Mouse (Mus musculus): Measurements from ENCODE around the gene D330020A13Rik. TPM values are rescaled to one million over a fixed set of nuclear protein-coding genes. Genes with fewer than 3 reads are reported as not detected.

Gene D330020A13Rik
- polyA plus RNA-seq (2015; fragmentation: Nextera tagmentation; extraction: Ambion mirVana), result 0.29 TPM in 1 of 2 replicates, not detected in the other

DNA sequence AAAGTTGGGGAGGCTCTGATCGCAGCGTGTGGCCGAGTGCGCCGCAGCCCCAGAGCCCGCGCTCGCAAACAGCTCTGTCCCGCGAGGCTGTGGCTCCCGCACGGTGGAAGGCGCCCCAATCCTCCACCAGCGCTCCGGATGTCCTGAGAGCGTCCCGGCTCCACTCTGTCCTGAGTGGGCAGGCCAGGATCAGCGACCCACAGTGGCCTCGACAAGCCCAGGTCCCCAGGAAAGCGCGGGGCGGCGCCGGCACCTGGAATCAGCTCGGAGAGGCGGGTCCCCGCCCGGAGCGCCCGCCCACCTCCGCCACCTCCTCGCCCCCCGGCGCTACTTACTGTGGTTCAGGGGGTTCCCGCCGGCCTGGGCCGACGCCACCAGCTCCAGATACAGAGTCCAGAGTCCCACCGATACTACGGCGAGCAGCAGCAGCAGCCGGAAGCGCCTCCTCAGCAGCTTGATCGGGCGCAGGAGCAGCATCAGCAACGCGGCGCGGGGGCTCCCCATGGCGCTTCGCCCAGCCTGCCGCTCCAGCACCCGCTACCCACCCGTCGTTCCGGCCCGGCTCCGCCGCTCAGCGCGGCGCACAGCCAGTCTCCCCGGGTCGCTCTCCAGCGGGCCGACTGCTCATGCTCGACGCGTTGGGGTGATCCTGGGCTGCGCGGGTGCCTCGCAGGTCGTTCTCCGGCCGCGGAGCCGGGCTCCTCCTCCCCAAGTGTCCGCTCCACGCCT, at the start of gene D330020A13Rik, which contains the start of gene B4galnt3:
Gene D330020A13Rik (plus strand): TSS at position 309 of the 729 bp plus-strand sequence.
Gene B4galnt3 (minus strand): TSS at position 504 of the 729 bp plus-strand sequence.
- H3K9me3 ChIP-seq, result no peaks in the 10 kb centered on the region
- H3K4me3 ChIP-seq, result peak within 1 kb of the TSS; percentile 66
- under 1% methylated on average over 59 of the region's 79 CpGs for WGBS
- H3K9ac ChIP-seq, result peak within 1 kb of the TSS; percentile 73
- H3K4me2 ChIP-seq, result peak within 1 kb of the TSS; percentile 99
- H3K27me3 ChIP-seq, result peaks cover 51% of the 10 kb centered on the region
- H3K4me1 ChIP-seq (replicated peaks), result peaks cover 12% of the 10 kb centered on the region
- H3K27ac ChIP-seq (replicated peaks), result no peak within 1 kb of the TSS
- no peaks in the 10 kb centered on the region for H3K36me3 ChIP-seq
- peak; percentile 86 for ATAC-seq (ENCODE audit: low read depth)

DNA sequence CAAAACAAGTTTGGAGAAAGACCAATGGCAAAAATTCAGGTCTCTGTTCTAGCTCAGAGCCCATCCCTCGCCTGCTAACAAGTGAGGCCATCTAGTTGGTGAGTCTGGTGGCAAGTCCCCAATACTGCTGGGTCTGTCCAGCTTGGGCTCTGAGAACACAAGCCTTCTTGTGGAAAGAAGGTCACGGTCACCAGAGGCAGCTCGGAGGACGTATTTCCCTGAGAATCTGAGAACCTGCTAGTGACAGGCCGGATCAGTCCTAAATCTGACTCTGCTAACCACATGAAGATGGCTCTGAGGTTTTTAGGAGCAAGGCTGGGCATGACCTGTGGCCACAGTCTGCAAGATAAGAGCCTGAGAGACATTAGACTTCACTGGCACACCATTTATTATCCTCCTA, 47.5 kb upstream of the D330020A13Rik start:
- 81% methylated on average over 5 of the region's 5 CpGs for whole genome bisulfite sequencing
- ATAC-seq (ENCODE audit: low read depth), result no peak
- no peaks in the 10 kb centered on the region for H3K4me1 ChIP-seq (replicated peaks)
- H3K4me3 ChIP-seq, result no peak overlapping the region
- no peaks in the 10 kb centered on the region for H3K36me3 ChIP-seq
- H3K9ac ChIP-seq, result no peak overlapping the region
- no peak overlapping the region for H3K27ac ChIP-seq (replicated peaks)
- no peak overlapping the region for H3K4me2 ChIP-seq
- H3K27me3 ChIP-seq, result no peaks in the 10 kb centered on the region
- no peaks in the 10 kb centered on the region for H3K9me3 ChIP-seq

DNA sequence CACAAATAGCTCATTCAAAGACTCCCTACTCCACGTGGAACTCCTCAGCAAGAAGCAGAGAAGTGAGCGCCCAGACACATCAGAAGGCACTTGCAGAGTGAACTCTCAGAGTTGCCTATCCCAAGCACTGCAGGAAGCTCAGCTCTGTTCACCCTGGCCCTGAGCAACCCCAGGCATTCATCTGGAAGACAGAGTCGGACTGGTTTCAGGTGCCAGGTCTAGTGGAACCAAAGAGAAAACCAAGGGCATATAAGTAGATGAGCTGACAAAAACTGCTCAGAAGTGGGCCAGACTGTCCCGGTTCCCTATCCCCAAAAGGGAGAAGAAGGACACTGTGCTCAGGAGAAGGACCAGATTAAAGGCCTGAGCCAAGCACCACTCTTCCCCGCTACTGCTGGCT, 44.3 kb upstream of the D330020A13Rik start:
- H3K36me3 ChIP-seq, result no peaks in the 10 kb centered on the region
- 78% methylated on average over 5 of the region's 5 CpGs for WGBS
- no peak for ATAC-seq (ENCODE audit: low read depth)

DNA sequence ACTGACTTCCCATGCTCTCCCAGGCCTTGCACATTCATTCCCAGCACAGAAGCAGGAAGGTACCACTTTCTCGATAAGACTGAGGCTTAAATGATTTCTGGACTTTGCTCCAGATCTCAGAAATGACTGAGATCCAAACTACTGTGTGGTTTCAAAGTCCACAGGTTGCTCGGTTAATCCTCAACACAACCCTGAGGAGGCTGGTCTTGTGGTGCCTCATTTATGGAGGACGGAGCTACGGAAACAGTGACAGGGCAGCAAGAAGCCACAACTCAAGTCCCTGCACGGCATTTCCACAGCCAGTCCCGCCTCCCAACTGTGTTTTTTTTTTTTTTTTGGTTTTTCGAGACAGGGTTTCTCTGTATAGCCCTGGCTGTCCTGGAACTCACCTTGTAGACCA, 43.2 kb upstream of the D330020A13Rik start:
- H3K27me3 ChIP-seq, result no peaks in the 10 kb centered on the region
- H3K4me3 ChIP-seq, result no peak overlapping the region
- WGBS, result 89% methylated on average over 7 of the region's 7 CpGs
- H3K27ac ChIP-seq (replicated peaks), result no peak overlapping the region
- H3K36me3 ChIP-seq, result no peaks in the 10 kb centered on the region
- H3K9ac ChIP-seq, result no peak overlapping the region
- no peak for ATAC-seq (ENCODE audit: low read depth)
- no peaks in the 10 kb centered on the region; the same call in 1 of the 2 replicates for H3K4me1 ChIP-seq (replicated peaks)
- H3K4me2 ChIP-seq, result no peak overlapping the region
- H3K9me3 ChIP-seq, result no peaks in the 10 kb centered on the region

More for the DNA sequence above, 44.3 kb upstream of the D330020A13Rik start:
- Histone ChIP-seq H3K9ac (no peak overlapping the region), H3K27ac (replicated peaks) (no peak overlapping the region), H3K27me3 (no peaks in the 10 kb centered on the region), H3K4me1 (replicated peaks) (no peaks in the 10 kb centered on the region; the same call in 1 of the 2 replicates), H3K9me3 (no peaks in the 10 kb centered on the region), H3K4me3 (no peak overlapping the region), H3K4me2 (no peak overlapping the region)

DNA sequence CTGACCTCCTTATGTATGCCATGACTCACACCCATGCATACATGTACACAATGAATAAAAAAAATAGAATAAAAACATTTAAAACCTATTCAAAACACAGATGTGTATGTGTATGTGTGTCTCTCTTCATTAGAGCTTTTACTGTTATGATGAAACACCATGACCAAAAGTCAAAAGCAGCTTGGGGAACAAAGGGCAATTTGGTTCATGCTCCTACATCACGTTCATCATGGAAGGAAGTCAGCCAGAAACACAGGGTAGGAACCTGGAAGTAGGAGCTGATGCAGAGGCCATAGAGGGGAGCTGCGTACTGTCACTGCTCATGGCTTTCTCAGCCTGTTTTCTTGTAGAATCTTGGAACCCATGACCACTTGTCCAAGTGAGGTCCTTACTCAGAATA, 41.4 kb upstream of the D330020A13Rik start:
- no peak overlapping the region for H3K9ac ChIP-seq

DNA sequence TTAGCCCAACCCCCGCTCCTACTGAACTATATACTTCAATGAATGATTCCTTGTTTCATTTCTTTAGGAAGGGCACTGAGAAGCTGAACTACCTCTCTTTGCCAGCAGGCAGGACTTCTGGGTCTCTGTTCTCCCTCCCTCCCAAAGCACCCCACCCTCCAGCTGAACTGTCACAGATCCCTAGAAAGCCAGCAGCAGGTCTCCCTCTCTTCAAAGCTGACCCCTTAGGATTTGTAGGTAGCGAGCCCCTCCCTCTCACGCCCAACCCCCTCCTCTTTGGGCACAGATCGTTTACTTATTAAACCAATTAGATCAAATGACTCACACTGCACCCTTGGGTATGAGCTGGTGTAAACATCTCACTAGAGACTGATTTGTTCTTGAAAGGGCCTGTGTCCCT, 39.5 kb upstream of the D330020A13Rik start:
- no peaks in the 10 kb centered on the region for H3K27me3 ChIP-seq
- 46% methylated on average over 4 of the region's 4 CpGs for WGBS
- no peaks in the 10 kb centered on the region for H3K36me3 ChIP-seq
- no peak overlapping the region for H3K4me2 ChIP-seq
- ATAC-seq (ENCODE audit: low read depth), result no peak
- H3K4me3 ChIP-seq, result no peak overlapping the region
- H3K9me3 ChIP-seq, result no peaks in the 10 kb centered on the region
- H3K27ac ChIP-seq (replicated peaks), result no peak overlapping the region
- H3K4me1 ChIP-seq (replicated peaks), result no peaks in the 10 kb centered on the region; the same call in 1 of the 2 replicates
- no peak overlapping the region for H3K9ac ChIP-seq

More for the DNA sequence above, 41.4 kb upstream of the D330020A13Rik start:
- no peaks in the 10 kb centered on the region for H3K9me3 ChIP-seq
- H3K36me3 ChIP-seq, result no peaks in the 10 kb centered on the region
- 84% methylated on average over 2 of the region's 2 CpGs for WGBS
- no peaks in the 10 kb centered on the region for H3K27me3 ChIP-seq
- H3K4me1 ChIP-seq (replicated peaks), result no peaks in the 10 kb centered on the region; the same call in 1 of the 2 replicates
- no peak overlapping the region for H3K4me3 ChIP-seq
- H3K27ac ChIP-seq (replicated peaks), result no peak overlapping the region
- no peak for ATAC-seq (ENCODE audit: low read depth)
- H3K4me2 ChIP-seq, result no peak overlapping the region

GRCm38 (mm10) chr6:120255144-120255543, 39.0 kb upstream of the D330020A13Rik start:
- ATAC-seq (ENCODE audit: low read depth), result no peak
- Histone ChIP-seq H3K4me2 (no peak overlapping the region), H3K4me1 (replicated peaks) (no peaks in the 10 kb centered on the region; the same call in 1 of the 2 replicates), H3K27me3 (no peaks in the 10 kb centered on the region), H3K27ac (replicated peaks) (no peak overlapping the region), H3K9ac (no peak overlapping the region), H3K9me3 (no peaks in the 10 kb centered on the region), H3K36me3 (no peaks in the 10 kb centered on the region), H3K4me3 (no peak overlapping the region)
- 68% methylated on average over 4 of the region's 4 CpGs for WGBS

DNA sequence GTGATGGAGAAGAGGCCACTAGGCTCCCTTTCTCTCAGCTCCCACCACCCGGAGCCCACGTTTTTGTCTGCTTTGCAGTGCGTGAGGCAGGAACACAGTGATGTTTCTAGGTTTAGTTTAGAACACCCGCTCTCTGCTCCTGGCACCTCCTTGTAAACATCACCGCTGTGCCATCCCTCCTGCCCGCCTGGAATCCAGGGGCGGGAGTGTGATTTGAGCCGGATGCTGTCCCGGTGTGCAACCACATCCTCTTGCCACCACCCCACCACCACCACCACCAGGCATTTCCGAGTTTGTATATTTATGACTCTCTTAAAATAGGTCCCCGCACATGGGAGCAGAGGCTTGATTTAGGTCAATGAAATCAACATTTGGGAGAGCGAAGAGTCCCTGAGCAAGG, 38.5 kb upstream of the D330020A13Rik start:
- no peak for ATAC-seq (ENCODE audit: low read depth)

DNA sequence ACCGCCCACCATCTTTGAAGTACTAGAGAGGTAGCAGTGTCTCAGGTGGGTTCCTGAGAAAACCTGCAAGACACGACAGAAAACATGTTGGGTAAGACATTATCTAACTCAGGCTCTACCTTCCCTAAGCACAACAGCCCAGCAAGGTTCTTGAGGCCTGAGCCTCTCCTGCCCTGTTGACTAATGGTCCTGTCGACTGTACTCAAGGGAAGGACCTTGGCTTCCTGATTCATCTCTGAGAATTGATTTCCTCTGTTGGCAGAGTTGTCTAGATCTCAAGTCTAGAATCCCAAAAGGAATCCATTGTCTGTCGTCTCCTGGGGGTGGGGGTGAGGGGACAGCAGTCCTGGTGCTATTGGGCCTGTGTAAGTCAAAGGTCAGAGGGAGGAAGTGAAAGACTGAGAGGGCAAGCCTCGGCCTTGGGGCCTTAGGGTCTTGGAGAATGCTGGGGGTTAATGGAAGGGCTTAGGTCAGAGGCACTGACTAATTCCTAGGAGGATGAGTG, 37.7 kb upstream of the D330020A13Rik start:
- H3K4me1 ChIP-seq (replicated peaks), result no peaks in the 10 kb centered on the region; the same call in 1 of the 2 replicates
- H3K4me2 ChIP-seq, result no peak overlapping the region
- no peaks in the 10 kb centered on the region for H3K36me3 ChIP-seq
- H3K9ac ChIP-seq, result no peak overlapping the region
- 77% methylated on average over 5 of the region's 5 CpGs for WGBS
- H3K27ac ChIP-seq (replicated peaks), result no peak overlapping the region
- no peaks in the 10 kb centered on the region for H3K9me3 ChIP-seq
- no peak overlapping the region for H3K4me3 ChIP-seq
- no peaks in the 10 kb centered on the region for H3K27me3 ChIP-seq
- no peak for ATAC-seq (ENCODE audit: low read depth)

More for the DNA sequence above, 38.5 kb upstream of the D330020A13Rik start:
- Histone ChIP-seq H3K9ac (no peak overlapping the region), H3K27me3 (no peaks in the 10 kb centered on the region), H3K4me2 (no peak overlapping the region), H3K4me3 (no peak overlapping the region), H3K9me3 (no peaks in the 10 kb centered on the region), H3K4me1 (replicated peaks) (no peaks in the 10 kb centered on the region; the same call in 1 of the 2 replicates), H3K27ac (replicated peaks) (no peak overlapping the region), H3K36me3 (no peaks in the 10 kb centered on the region)
- 86% methylated on average over 12 of the region's 12 CpGs for WGBS

DNA sequence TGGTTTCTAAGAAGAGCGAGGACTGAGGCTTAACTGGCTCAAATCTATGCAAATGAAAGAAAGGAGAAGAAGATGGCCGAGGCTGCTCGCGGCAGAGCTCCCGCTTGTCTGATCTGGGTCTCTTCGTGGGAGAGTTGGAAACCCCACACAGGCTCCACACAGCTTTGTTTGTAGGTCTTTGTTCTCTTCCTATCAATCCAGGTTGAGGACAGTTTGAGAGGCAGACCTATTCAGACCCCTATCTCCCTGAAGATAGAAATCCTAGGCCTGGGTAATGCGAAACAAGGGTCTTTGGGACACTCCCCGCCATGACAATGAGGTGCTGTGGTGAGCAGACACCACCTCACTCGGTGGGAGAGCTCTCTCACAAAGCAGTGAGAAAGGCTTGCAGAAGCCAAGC, 34.7 kb upstream of the D330020A13Rik start:
- Histone ChIP-seq H3K27ac (replicated peaks) (no peak overlapping the region), H3K9me3 (no peaks in the 10 kb centered on the region), H3K27me3 (no peaks in the 10 kb centered on the region), H3K36me3 (no peaks in the 10 kb centered on the region), H3K4me3 (no peak overlapping the region), H3K9ac (no peak overlapping the region), H3K4me2 (no peak overlapping the region), H3K4me1 (replicated peaks) (no peaks in the 10 kb centered on the region; the same call in 1 of the 2 replicates)
- no peak for ATAC-seq (ENCODE audit: low read depth)
- 24% methylated on average over 9 of the region's 9 CpGs for WGBS

DNA sequence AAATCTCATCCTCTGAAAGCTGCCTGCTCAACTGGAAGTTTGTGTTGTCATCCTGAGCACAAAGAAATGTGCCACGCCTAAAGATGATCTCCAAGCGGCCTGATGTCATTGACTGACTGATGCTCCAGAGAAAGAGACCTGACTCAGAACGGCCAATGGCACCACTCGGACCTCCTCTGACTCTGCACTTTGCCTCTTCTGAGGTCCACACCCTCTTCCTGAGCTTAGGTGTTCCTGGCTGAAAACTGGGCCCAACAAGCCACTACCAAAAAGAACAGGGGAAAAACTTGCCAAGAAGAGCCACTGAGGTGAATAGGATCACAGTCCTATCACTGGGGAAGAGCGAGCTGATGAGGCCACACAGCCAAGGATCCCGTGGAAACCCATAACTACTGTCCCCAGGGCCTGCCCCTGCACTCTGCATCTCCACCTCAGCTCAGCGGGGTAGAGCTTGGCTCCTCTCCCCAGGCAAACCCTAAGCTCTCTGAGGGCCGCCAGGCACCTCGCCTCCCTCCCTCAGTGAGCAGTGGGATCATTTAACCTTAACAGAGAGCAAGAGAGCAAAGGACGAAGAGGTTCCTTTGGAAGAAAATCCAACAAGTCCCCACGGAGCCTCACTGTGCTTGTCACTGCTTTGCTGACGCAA, 31.2 kb upstream of the D330020A13Rik start:
- no peak for ATAC-seq (ENCODE audit: low read depth)
- WGBS, result 59% methylated on average over 12 of the region's 12 CpGs

GRCm38 (mm10) chr6:120263608-120264007, 30.6 kb upstream of the D330020A13Rik start:
- no peak overlapping the region for H3K4me2 ChIP-seq
- WGBS, result 87% methylated on average over 7 of the region's 7 CpGs
- ATAC-seq (ENCODE audit: low read depth), result no peak

More for the DNA sequence above, 31.2 kb upstream of the D330020A13Rik start:
- no peak overlapping the region for H3K27ac ChIP-seq (replicated peaks)
- no peak overlapping the region for H3K4me3 ChIP-seq
- no peaks in the 10 kb centered on the region for H3K9me3 ChIP-seq
- no peak overlapping the region for H3K9ac ChIP-seq
- no peaks in the 10 kb centered on the region for H3K4me1 ChIP-seq (replicated peaks)
- no peaks in the 10 kb centered on the region for H3K36me3 ChIP-seq
- H3K27me3 ChIP-seq, result no peaks in the 10 kb centered on the region
- no peak overlapping the region for H3K4me2 ChIP-seq

More at GRCm38 (mm10) chr6:120263608-120264007, 30.6 kb upstream of the D330020A13Rik start:
- Histone ChIP-seq H3K4me3 (no peak overlapping the region), H3K9me3 (no peaks in the 10 kb centered on the region), H3K36me3 (no peaks in the 10 kb centered on the region), H3K27ac (replicated peaks) (no peak overlapping the region), H3K9ac (no peak overlapping the region), H3K4me1 (replicated peaks) (no peaks in the 10 kb centered on the region), H3K27me3 (no peaks in the 10 kb centered on the region)

Data from neural tube, embryonic 13.5 days (tissue).